Mouse (Mus musculus): ENCODE measurements around the gene Vat1. TPM values are rescaled to one million over a fixed set of nuclear protein-coding genes. Genes with fewer than 3 reads are reported as not detected.
"Not testable (repeated sequence)": the region's sequence is repeated elsewhere in the genome, so short reads cannot be mapped to it uniquely, and the experiment has no call there.

Gene Vat1
- polyA plus RNA-seq, 1 experiment: 283 TPM

- H3K79me2 ChIP-seq (ENCODE audit: control insufficient read depth, insufficient read depth): peaks cover 22% of the 10 kb centered on the region
- peaks cover 32% of the 10 kb centered on the region for H3K36me3 ChIP-seq (ENCODE audit: control insufficient read depth, insufficient read depth)
- peak overlapping the region; percentile 3 for H3ac ChIP-seq (ENCODE audit: control insufficient read depth, insufficient read length)
- peak overlapping the region; percentile 73 for H3K4me2 ChIP-seq (ENCODE audit: low read depth)
- H3K4me3 ChIP-seq: peak overlapping the region; percentile 34
- no peaks in the 10 kb centered on the region for H3K27me3 ChIP-seq (ENCODE audit: control insufficient read depth, insufficient read depth, insufficient read length)
- no peak for TF ChIP-seq TCF3 (IDR thresholded peaks at IDR 0.05; ENCODE audit: insufficient read length, low read depth)
- TF ChIP-seq POLR2A (IDR thresholded peaks at IDR 0.05; ENCODE audit: insufficient read length, low read depth): no peak
Observed at GRCm38 (mm10) chr11:101447786-101448185, 18.2 kb downstream of the Vat1 start.

- peaks cover 34% of the 10 kb centered on the region for H3K36me3 ChIP-seq (ENCODE audit: control insufficient read depth, insufficient read depth)
- H3K79me2 ChIP-seq (ENCODE audit: control insufficient read depth, insufficient read depth): peaks cover 28% of the 10 kb centered on the region
- not testable (repeated sequence) for H3K27me3 ChIP-seq (ENCODE audit: control insufficient read depth, insufficient read depth, insufficient read length); H3K4me3 ChIP-seq; H3ac ChIP-seq (ENCODE audit: control insufficient read depth, insufficient read length); H3K4me2 ChIP-seq (ENCODE audit: low read depth)
Observed at GRCm38 (mm10) chr11:101446860-101447259, 19.2 kb downstream of the Vat1 start.

- peaks cover 34% of the 10 kb centered on the region for H3K36me3 ChIP-seq (ENCODE audit: control insufficient read depth, insufficient read depth)
- no peak overlapping the region for H3K4me2 ChIP-seq (ENCODE audit: low read depth)
- H3ac ChIP-seq (ENCODE audit: control insufficient read depth, insufficient read length): no peak overlapping the region
- no peak for TF ChIP-seq MYOG (IDR thresholded peaks at IDR 0.05; ENCODE audit: control insufficient read depth in 1 of 3, insufficient read depth in 1 of 3, insufficient read length in 2 of 3, low read depth in 2 of 3)
- TF ChIP-seq USF1 (IDR thresholded peaks at IDR 0.05; ENCODE audit: low read depth): no peak
- no peak for TF ChIP-seq MYOD1 (IDR thresholded peaks at IDR 0.05; ENCODE audit: control insufficient read depth in 1 of 3, insufficient read length in 2 of 3, low read depth in 2 of 3)
- peak; percentile 24 for TF ChIP-seq POLR2A (IDR thresholded peaks at IDR 0.05; ENCODE audit: insufficient read length, low read depth)
- no peak for TF ChIP-seq TCF3 (IDR thresholded peaks at IDR 0.05; ENCODE audit: insufficient read length, low read depth)
- TF ChIP-seq SRF (IDR thresholded peaks at IDR 0.05; ENCODE audit: control insufficient read depth, insufficient read length, low read depth): no peak
- no peak for TF ChIP-seq TCF12 (IDR thresholded peaks at IDR 0.05; ENCODE audit: insufficient read depth, poor library complexity, severe bottlenecking)
- no peak for TF ChIP-seq E2F4 (IDR thresholded peaks at IDR 0.05; ENCODE audit: insufficient read depth)
- TF ChIP-seq MAX (IDR thresholded peaks at IDR 0.05; ENCODE audit: low read depth): no peak
- TF ChIP-seq REST (IDR thresholded peaks at IDR 0.05; ENCODE audit: insufficient read depth, insufficient read length): no peak
- TF ChIP-seq CEBPB (IDR thresholded peaks at IDR 0.05; ENCODE audit: insufficient read depth, poor library complexity, severe bottlenecking): no peak
- TF ChIP-seq POLR2AphosphoS2 (IDR thresholded peaks at IDR 0.05; ENCODE audit: insufficient read length, low read depth): peak; percentile 95
- H3K79me2 ChIP-seq (ENCODE audit: control insufficient read depth, insufficient read depth): peaks cover 28% of the 10 kb centered on the region
- H3K4me3 ChIP-seq: no peak overlapping the region
- no peaks in the 10 kb centered on the region for H3K27me3 ChIP-seq (ENCODE audit: control insufficient read depth, insufficient read depth, insufficient read length)
Observed at GRCm38 (mm10) chr11:101446319-101446718, 19.7 kb downstream of the Vat1 start.

- Histone ChIP-seq H3K4me3 (peak overlapping the region; percentile 97), H3K27me3 (ENCODE audit: control insufficient read depth, insufficient read depth, insufficient read length) (no peaks in the 10 kb centered on the region), H3K4me2 (ENCODE audit: low read depth) (peak overlapping the region; percentile 99), H3K36me3 (ENCODE audit: control insufficient read depth, insufficient read depth) (peaks cover 34% of the 10 kb centered on the region), H3K79me2 (ENCODE audit: control insufficient read depth, insufficient read depth) (peaks cover 28% of the 10 kb centered on the region), H3ac (ENCODE audit: control insufficient read depth, insufficient read length) (peak overlapping the region; percentile 7)
- no peak for TF ChIP-seq POLR2AphosphoS2 (IDR thresholded peaks at IDR 0.05; ENCODE audit: insufficient read length, low read depth)
- TF ChIP-seq TCF3 (IDR thresholded peaks at IDR 0.05; ENCODE audit: insufficient read length, low read depth): no peak
- TF ChIP-seq CEBPB (IDR thresholded peaks at IDR 0.05; ENCODE audit: insufficient read depth, poor library complexity, severe bottlenecking): no peak
- no peak for TF ChIP-seq MYOD1 (IDR thresholded peaks at IDR 0.05; ENCODE audit: control insufficient read depth in 1 of 3, insufficient read length in 2 of 3, low read depth in 2 of 3)
- no peak for TF ChIP-seq E2F4 (IDR thresholded peaks at IDR 0.05; ENCODE audit: insufficient read depth)
- TF ChIP-seq TCF12 (IDR thresholded peaks at IDR 0.05; ENCODE audit: insufficient read depth, poor library complexity, severe bottlenecking): no peak
- TF ChIP-seq MAX (IDR thresholded peaks at IDR 0.05; ENCODE audit: low read depth): no peak
- TF ChIP-seq SRF (IDR thresholded peaks at IDR 0.05; ENCODE audit: control insufficient read depth, insufficient read length, low read depth): no peak
- no peak for TF ChIP-seq POLR2A (IDR thresholded peaks at IDR 0.05; ENCODE audit: insufficient read length, low read depth)
- TF ChIP-seq USF1 (IDR thresholded peaks at IDR 0.05; ENCODE audit: low read depth): no peak
- TF ChIP-seq REST (IDR thresholded peaks at IDR 0.05; ENCODE audit: insufficient read depth, insufficient read length): no peak
- TF ChIP-seq MYOG (IDR thresholded peaks at IDR 0.05; ENCODE audit: control insufficient read depth in 1 of 3, insufficient read depth in 1 of 3, insufficient read length in 2 of 3, low read depth in 2 of 3): no peak
Observed at GRCm38 (mm10) chr11:101442760-101443159, 23.3 kb downstream of the Vat1 start.

GRCm38 (mm10) chr11:101442127-101442693 is 23.8 kb downstream of the Vat1 start, which contains the start of gene Rpl27:
TSS of gene Rpl27 (plus strand) at chr11:101442298.
- peak within 1 kb of the TSS; percentile 97 for H3K4me3 ChIP-seq
- H3K27me3 ChIP-seq (ENCODE audit: control insufficient read depth, insufficient read depth, insufficient read length): no peaks in the 10 kb centered on the region
- H3K36me3 ChIP-seq (ENCODE audit: control insufficient read depth, insufficient read depth): peaks cover 34% of the 10 kb centered on the region
- peaks cover 28% of the 10 kb centered on the region for H3K79me2 ChIP-seq (ENCODE audit: control insufficient read depth, insufficient read depth)
- TF ChIP-seq TCF12 (IDR thresholded peaks at IDR 0.05; ENCODE audit: insufficient read depth, poor library complexity, severe bottlenecking) (no peak), POLR2A (IDR thresholded peaks at IDR 0.05; ENCODE audit: insufficient read length, low read depth) (peak; percentile 90), REST (IDR thresholded peaks at IDR 0.05; ENCODE audit: insufficient read depth, insufficient read length) (no peak), TCF3 (IDR thresholded peaks at IDR 0.05; ENCODE audit: insufficient read length, low read depth) (no peak), MYOD1 (IDR thresholded peaks at IDR 0.05; ENCODE audit: control insufficient read depth in 1 of 3, insufficient read length in 2 of 3, low read depth in 2 of 3) (peak in 1 of 3 experiments; percentile 22), POLR2AphosphoS2 (IDR thresholded peaks at IDR 0.05; ENCODE audit: insufficient read length, low read depth) (peak; percentile 88), SRF (IDR thresholded peaks at IDR 0.05; ENCODE audit: control insufficient read depth, insufficient read length, low read depth) (peak; percentile 73), CEBPB (IDR thresholded peaks at IDR 0.05; ENCODE audit: insufficient read depth, poor library complexity, severe bottlenecking) (no peak), USF1 (IDR thresholded peaks at IDR 0.05; ENCODE audit: low read depth) (no peak), E2F4 (IDR thresholded peaks at IDR 0.05; ENCODE audit: insufficient read depth) (no peak), MYOG (IDR thresholded peaks at IDR 0.05; ENCODE audit: control insufficient read depth in 1 of 3, insufficient read depth in 1 of 3, insufficient read length in 2 of 3, low read depth in 2 of 3) (peak in 1 of 3 experiments; percentile 25), MAX (IDR thresholded peaks at IDR 0.05; ENCODE audit: low read depth) (no peak)
- H3ac ChIP-seq (ENCODE audit: control insufficient read depth, insufficient read length): peak within 1 kb of the TSS; percentile 7
- peak within 1 kb of the TSS; percentile 99 for H3K4me2 ChIP-seq (ENCODE audit: low read depth)

- peaks cover 28% of the 10 kb centered on the region for H3K79me2 ChIP-seq (ENCODE audit: control insufficient read depth, insufficient read depth)
- H3K36me3 ChIP-seq (ENCODE audit: control insufficient read depth, insufficient read depth): peaks cover 34% of the 10 kb centered on the region
- not testable (repeated sequence) for H3K27me3 ChIP-seq (ENCODE audit: control insufficient read depth, insufficient read depth, insufficient read length)
- peak overlapping the region; percentile 47 for H3K4me2 ChIP-seq (ENCODE audit: low read depth)
- H3K4me3 ChIP-seq: peak overlapping the region; percentile 97
- H3ac ChIP-seq (ENCODE audit: control insufficient read depth, insufficient read length): peak overlapping the region; percentile 7
Observed at GRCm38 (mm10) chr11:101441450-101442126, 24.4 kb downstream of the Vat1 start.

- not testable (repeated sequence) for H3K4me2 ChIP-seq (ENCODE audit: low read depth); H3K4me3 ChIP-seq; H3ac ChIP-seq (ENCODE audit: control insufficient read depth, insufficient read length); H3K27me3 ChIP-seq (ENCODE audit: control insufficient read depth, insufficient read depth, insufficient read length); H3K36me3 ChIP-seq (ENCODE audit: control insufficient read depth, insufficient read depth); H3K79me2 ChIP-seq (ENCODE audit: control insufficient read depth, insufficient read depth)
Observed at GRCm38 (mm10) chr11:101438006-101438405, 28.0 kb downstream of the Vat1 start.

Measured in myocyte (in vitro differentiated cells).